Mouse (Mus musculus): ENCODE data around the gene Thbs4. TPM values are rescaled to one million over a fixed set of nuclear protein-coding genes. Genes with fewer than 3 reads are reported as not detected.

Thbs4 gene
- total and polyA plus RNA-seq, 2 experiments from 2014 or later = 13.4 to 15.3 TPM

DNA sequence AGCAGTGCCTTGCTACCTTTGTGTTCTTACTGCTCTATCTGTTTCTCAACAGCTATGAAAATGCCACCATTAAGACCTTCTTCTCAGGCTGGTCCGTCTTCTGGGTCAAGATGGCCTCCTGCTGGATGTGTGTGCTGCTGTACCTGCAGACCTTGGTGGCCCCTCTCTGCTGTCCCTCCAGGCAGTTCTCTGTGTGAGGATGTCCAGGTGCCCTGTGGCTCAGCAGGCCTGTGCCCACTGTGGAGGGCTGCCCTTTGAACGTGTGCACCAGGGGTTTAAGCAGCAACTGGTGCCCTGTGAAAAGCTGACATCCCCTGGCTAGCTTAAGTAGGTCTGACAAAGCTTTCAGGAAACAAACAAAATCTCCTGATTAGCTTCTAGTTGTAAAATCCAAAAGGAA lies 86.7 kb downstream of the Thbs4 start:
- TF ChIP-seq EP300 (IDR thresholded peaks at IDR 0.05; ENCODE audit: low read depth) (no peak), CTCF (IDR thresholded peaks at IDR 0.05; ENCODE audit: low read depth) (no peak)
- 67% methylated on average over 2 of the region's 2 CpGs for WGBS
- DNase-seq (ENCODE audit: low spot score) (no peak), ATAC-seq (ENCODE audit: insufficient read depth, low read depth) (no peak)
- Histone ChIP-seq H3K9me3 (replicated peaks; ENCODE audit: control insufficient read depth, low read length) (no peaks in the 10 kb centered on the region), H3K27me3 (ENCODE audit: control insufficient read depth, insufficient read depth, low read length) (no peaks in the 10 kb centered on the region), H3K4me3 (ENCODE audit: low read depth, low read length) (no peak overlapping the region), H3K36me3 (replicated peaks; ENCODE audit: control insufficient read depth, insufficient read depth, low read length) (peaks cover 34% of the 10 kb centered on the region), H3K27ac (ENCODE audit: low read depth) (no peak overlapping the region), H3K4me1 (ENCODE audit: control insufficient read depth, insufficient read depth) (no peaks in the 10 kb centered on the region), H3K9ac (replicated peaks; ENCODE audit: low read depth, low read length) (no peak overlapping the region), H3K4me2 (ENCODE audit: low read depth, low read length) (no peak overlapping the region)

DNA sequence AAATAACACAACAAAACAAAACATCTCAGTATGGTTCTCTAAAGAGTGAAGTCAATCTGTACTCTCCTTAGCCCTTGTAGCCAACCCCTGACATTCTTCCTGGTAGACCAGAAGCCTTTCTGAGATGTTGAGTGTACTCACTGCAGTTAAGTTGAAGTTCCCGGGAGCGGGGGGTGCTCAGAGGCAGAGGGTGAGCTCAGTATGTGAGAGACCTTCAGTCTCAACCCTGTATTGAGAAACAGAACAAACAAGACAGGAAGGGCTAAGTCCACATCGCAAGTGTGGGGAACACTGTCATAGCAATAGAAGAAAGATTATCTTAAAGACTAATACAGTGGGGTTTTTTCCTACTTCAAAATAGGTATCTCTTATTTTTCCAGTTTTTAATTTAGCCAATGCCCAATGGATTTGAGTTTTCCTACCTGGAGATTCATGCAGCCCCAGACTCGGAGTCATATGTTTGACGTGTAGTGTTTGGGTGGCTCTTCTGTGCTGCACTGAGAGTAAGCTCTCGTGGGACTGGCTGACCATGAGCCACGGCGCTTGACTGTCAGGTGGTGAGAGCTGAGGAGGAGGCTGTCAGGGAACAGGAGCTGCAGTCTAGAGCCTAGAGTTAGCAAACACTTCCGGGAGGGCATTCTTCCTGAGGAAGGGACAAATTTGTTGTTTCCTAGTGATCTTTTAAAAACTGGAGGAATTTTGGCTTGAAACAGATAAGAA lies 88.1 kb downstream of the Thbs4 start:
- H3K27me3 ChIP-seq (ENCODE audit: control insufficient read depth, insufficient read depth, low read length) = no peaks in the 10 kb centered on the region
- TF ChIP-seq EP300 (IDR thresholded peaks at IDR 0.05; ENCODE audit: low read depth) (no peak), CTCF (IDR thresholded peaks at IDR 0.05; ENCODE audit: low read depth) (no peak)
- no peak overlapping the region for H3K9ac ChIP-seq (replicated peaks; ENCODE audit: low read depth, low read length)
- ATAC-seq (ENCODE audit: insufficient read depth, low read depth) (no peak), DNase-seq (ENCODE audit: low spot score) (no peak)
- H3K27ac ChIP-seq (ENCODE audit: low read depth) = no peak overlapping the region
- H3K9me3 ChIP-seq (replicated peaks; ENCODE audit: control insufficient read depth, low read length) = no peaks in the 10 kb centered on the region
- 71% methylated on average over 9 of the region's 9 CpGs for WGBS
- peaks cover 34% of the 10 kb centered on the region for H3K36me3 ChIP-seq (replicated peaks; ENCODE audit: control insufficient read depth, insufficient read depth, low read length)
- H3K4me3 ChIP-seq (ENCODE audit: low read depth, low read length) = no peak overlapping the region
- no peaks in the 10 kb centered on the region for H3K4me1 ChIP-seq (ENCODE audit: control insufficient read depth, insufficient read depth)
- no peak overlapping the region for H3K4me2 ChIP-seq (ENCODE audit: low read depth, low read length)

DNA sequence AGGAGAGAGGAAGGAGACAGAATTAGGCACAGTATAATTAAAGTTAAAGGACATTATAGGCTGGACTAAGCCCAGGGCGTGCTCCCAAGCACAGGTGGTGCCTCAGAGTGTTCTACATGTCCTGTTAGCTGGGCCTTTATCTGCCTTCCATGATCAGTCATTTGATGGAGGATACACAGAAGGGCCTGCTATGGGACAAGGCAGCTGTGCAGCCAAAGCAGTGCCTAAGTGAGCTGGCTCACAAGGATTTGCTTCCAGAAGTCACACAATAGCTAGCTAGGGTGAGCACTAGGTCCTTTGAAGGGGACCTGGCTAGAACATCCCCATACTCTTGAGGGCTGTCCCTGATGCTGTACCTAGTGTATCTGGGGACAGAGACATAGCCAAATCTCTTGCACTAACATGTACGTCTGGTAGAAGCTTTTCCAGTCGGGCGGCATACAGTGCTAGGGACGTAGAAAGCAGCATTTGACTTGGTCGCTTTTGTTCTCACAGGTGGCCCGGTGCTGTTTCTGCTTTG lies 89.5 kb downstream of the Thbs4 start:
- Histone ChIP-seq H3K4me1 (ENCODE audit: control insufficient read depth, insufficient read depth) (no peaks in the 10 kb centered on the region), H3K9ac (replicated peaks; ENCODE audit: low read depth, low read length) (no peak overlapping the region), H3K4me2 (ENCODE audit: low read depth, low read length) (no peak overlapping the region), H3K9me3 (replicated peaks; ENCODE audit: control insufficient read depth, low read length) (no peaks in the 10 kb centered on the region), H3K4me3 (ENCODE audit: low read depth, low read length) (no peak overlapping the region), H3K36me3 (replicated peaks; ENCODE audit: control insufficient read depth, insufficient read depth, low read length) (peaks cover 48% of the 10 kb centered on the region), H3K27ac (ENCODE audit: low read depth) (no peak overlapping the region), H3K27me3 (ENCODE audit: control insufficient read depth, insufficient read depth, low read length) (no peaks in the 10 kb centered on the region)
- TF ChIP-seq CTCF (IDR thresholded peaks at IDR 0.05; ENCODE audit: low read depth) (no peak), EP300 (IDR thresholded peaks at IDR 0.05; ENCODE audit: low read depth) (no peak)
- DNase-seq (ENCODE audit: low spot score) (no peak), ATAC-seq (ENCODE audit: insufficient read depth, low read depth) (no peak)
- WGBS = 95% methylated on average over 7 of the region's 7 CpGs

DNA sequence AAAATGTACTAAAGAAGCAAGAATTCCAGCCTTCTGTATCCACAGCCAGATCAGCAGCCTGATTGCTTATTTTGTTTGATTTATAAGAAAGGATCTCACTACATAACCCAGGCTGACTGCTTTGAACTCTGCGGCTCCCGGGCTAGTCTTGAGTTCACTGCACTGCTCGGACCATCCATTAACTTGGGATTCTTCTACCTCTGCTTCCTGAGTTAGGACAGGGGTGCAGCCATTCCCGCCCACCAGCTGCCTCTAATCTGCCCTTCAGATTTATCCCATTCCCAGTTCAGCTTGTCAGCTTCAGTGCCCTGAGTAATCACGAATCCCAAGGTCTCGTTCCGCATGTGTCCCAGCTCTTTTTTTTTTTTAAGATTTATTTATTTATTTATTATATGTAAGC lies 90.4 kb downstream of the Thbs4 start:
- WGBS = 92% methylated on average over 7 of the region's 7 CpGs
- no peaks in the 10 kb centered on the region for H3K4me1 ChIP-seq (ENCODE audit: control insufficient read depth, insufficient read depth)
- DNase-seq (ENCODE audit: low spot score) = no peak
- H3K4me2 ChIP-seq (ENCODE audit: low read depth, low read length) = no peak overlapping the region
- H3K27ac ChIP-seq (ENCODE audit: low read depth) = no peak overlapping the region
- H3K27me3 ChIP-seq (ENCODE audit: control insufficient read depth, insufficient read depth, low read length) = no peaks in the 10 kb centered on the region
- H3K36me3 ChIP-seq (replicated peaks; ENCODE audit: control insufficient read depth, insufficient read depth, low read length) = peaks cover 47% of the 10 kb centered on the region
- TF ChIP-seq EP300 (IDR thresholded peaks at IDR 0.05; ENCODE audit: low read depth) (no peak), CTCF (IDR thresholded peaks at IDR 0.05; ENCODE audit: low read depth) (no peak)
- no peak for ATAC-seq (ENCODE audit: insufficient read depth, low read depth)
- no peaks in the 10 kb centered on the region for H3K9me3 ChIP-seq (replicated peaks; ENCODE audit: control insufficient read depth, low read length)
- no peak overlapping the region for H3K9ac ChIP-seq (replicated peaks; ENCODE audit: low read depth, low read length)
- H3K4me3 ChIP-seq (ENCODE audit: low read depth, low read length) = no peak overlapping the region

DNA sequence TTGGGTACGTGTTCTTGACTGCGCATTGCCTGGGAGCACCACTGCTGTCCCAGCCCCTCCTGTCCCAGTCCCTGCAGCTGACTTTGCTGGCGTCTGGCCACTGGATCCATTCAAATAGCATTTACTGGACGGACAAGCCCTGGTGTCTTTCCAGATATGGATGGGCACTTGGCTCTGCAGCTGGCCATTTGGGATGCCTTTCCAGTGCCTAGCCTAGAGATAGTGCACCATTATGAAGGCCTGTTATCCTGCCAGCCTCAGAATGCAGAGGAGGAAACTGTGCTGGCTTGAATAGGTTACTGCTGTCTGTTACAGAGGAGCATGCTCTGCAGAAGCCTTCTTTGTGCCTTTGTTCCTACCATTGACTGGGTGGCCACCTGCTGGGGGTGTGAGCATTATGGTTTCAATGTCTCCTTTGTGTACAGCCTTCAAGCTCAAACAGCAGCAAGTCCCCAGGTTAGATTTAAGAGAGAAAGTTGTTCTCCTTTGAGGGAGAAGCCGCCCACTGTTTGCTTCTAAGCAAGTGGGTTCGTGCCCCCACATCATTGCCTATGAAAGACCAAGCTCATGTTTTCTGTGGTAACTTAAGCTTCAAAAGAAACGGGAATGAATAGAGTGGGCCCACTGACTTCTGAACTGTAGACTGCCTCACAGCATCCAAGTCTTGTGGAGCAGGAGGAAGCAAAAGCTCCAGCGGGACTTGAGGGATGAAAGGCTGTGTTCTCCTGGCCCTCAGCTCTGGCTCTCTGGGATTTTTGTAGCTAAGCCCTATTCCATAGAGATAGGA lies 91.2 kb downstream of the Thbs4 start:
- Histone ChIP-seq H3K9ac (replicated peaks; ENCODE audit: low read depth, low read length) (no peak overlapping the region), H3K27ac (ENCODE audit: low read depth) (no peak overlapping the region), H3K4me1 (ENCODE audit: control insufficient read depth, insufficient read depth) (no peaks in the 10 kb centered on the region), H3K4me2 (ENCODE audit: low read depth, low read length) (no peak overlapping the region), H3K27me3 (ENCODE audit: control insufficient read depth, insufficient read depth, low read length) (no peaks in the 10 kb centered on the region), H3K36me3 (replicated peaks; ENCODE audit: control insufficient read depth, insufficient read depth, low read length) (peaks cover 39% of the 10 kb centered on the region), H3K4me3 (ENCODE audit: low read depth, low read length) (no peak overlapping the region), H3K9me3 (replicated peaks; ENCODE audit: control insufficient read depth, low read length) (no peaks in the 10 kb centered on the region)
- no peak for TF ChIP-seq EP300 (IDR thresholded peaks at IDR 0.05; ENCODE audit: low read depth)
- TF ChIP-seq CTCF (IDR thresholded peaks at IDR 0.05; ENCODE audit: low read depth) = peak; percentile 35
- DNase-seq (ENCODE audit: low spot score) = peak; percentile 17
- ATAC-seq (ENCODE audit: insufficient read depth, low read depth) = peak; percentile 30
- WGBS = 67% methylated on average over 8 of the region's 8 CpGs
